Mouse (Mus musculus): ENCODE measurements around the gene Cd93.

GRCm38 (mm10) chr2:148453061-148453460, 9.7 kb upstream of the Cd93 start:
- TF ChIP-seq POLR2A (IDR thresholded peaks at IDR 0.05; ENCODE audit: insufficient read length, low read depth) = no peak
- no peak for TF ChIP-seq SRF (IDR thresholded peaks at IDR 0.05; ENCODE audit: control insufficient read depth, insufficient read length, low read depth)
- TF ChIP-seq MAX (IDR thresholded peaks at IDR 0.05; ENCODE audit: low read depth) = no peak
- TF ChIP-seq REST (IDR thresholded peaks at IDR 0.05; ENCODE audit: insufficient read depth, insufficient read length) = no peak
- no peak for TF ChIP-seq E2F4 (IDR thresholded peaks at IDR 0.05; ENCODE audit: insufficient read depth)

Measured in myocyte (in vitro differentiated cells).